Mouse (Mus musculus): ENCODE data around the gene Hnrnpc. TPM values are rescaled to one million over a fixed set of nuclear protein-coding genes. Genes with fewer than 3 reads are reported as not detected.

Hnrnpc gene
- total RNA-seq (2021), result 100 to 1,000 TPM; 108 to 122 TPM
- long read RNA-seq, experiment 1, transcript Hnrnpc-201 (9 exons, 2,847 nt), result minor isoform, 5 of 58 reads
- long read RNA-seq, experiment 1, transcript Hnrnpc-211 (9 exons, 1,691 nt), result major isoform, 7 of 58 reads
- long read RNA-seq, experiment 1, partial matches to known transcripts, result 10 of 58 reads
- long read RNA-seq, experiment 1, other reads (novel, unspliced or antisense), result 24 of 58 reads
- long read RNA-seq, experiment 2, transcript Hnrnpc-205 (9 exons, 2,617 nt), result major isoform, 10 of 40 reads
- long read RNA-seq, experiment 2, transcript Hnrnpc-207 (8 exons, 1,301 nt), result minor isoform, 6 of 40 reads
- long read RNA-seq, experiment 2, partial matches to known transcripts, result 4 of 40 reads
- long read RNA-seq, experiment 2, other reads (novel, unspliced or antisense), result 14 of 40 reads

GRCm38 (mm10) chr14:52103856-52104676 lies at the start of gene Hnrnpc:
Hnrnpc (minus strand) TSS chr14:52104028.
- DNase-seq, result peak; percentile 100

GRCm38 (mm10) chr14:52152613-52153012 lies 48.8 kb upstream of the Hnrnpc start:
- no peak for DNase-seq

- no peak for DNase-seq
These were observed 48.4 kb upstream of the Hnrnpc start for GRCm38 (mm10) chr14:52152179-52152578.

- DNase-seq, result no peak
These were observed 46.1 kb upstream of the Hnrnpc start for GRCm38 (mm10) chr14:52149888-52150287.

GRCm38 (mm10) chr14:52146540-52146939 lies 42.7 kb upstream of the Hnrnpc start:
- DNase-seq, result no peak

GRCm38 (mm10) chr14:52144165-52144564 lies 40.3 kb upstream of the Hnrnpc start:
- no peak for DNase-seq

GRCm38 (mm10) chr14:52141445-52142127 lies 37.8 kb upstream of the Hnrnpc start:
- DNase-seq, result no peak

- DNase-seq, result no peak
These were observed 37.0 kb upstream of the Hnrnpc start for GRCm38 (mm10) chr14:52140577-52141444.

GRCm38 (mm10) chr14:52133584-52133983 lies 29.8 kb upstream of the Hnrnpc start:
- DNase-seq, result no peak

GRCm38 (mm10) chr14:52124636-52125035 lies 20.8 kb upstream of the Hnrnpc start:
- no peak for DNase-seq

GRCm38 (mm10) chr14:52123918-52124317 lies 20.1 kb upstream of the Hnrnpc start:
- DNase-seq, result peak; percentile 72

GRCm38 (mm10) chr14:52120169-52120568 lies 16.3 kb upstream of the Hnrnpc start:
- no peak for DNase-seq

- DNase-seq, result peak; percentile 47
These were observed 15.2 kb upstream of the Hnrnpc start for GRCm38 (mm10) chr14:52118823-52119608.

- DNase-seq, result no peak
These were observed 14.6 kb upstream of the Hnrnpc start for GRCm38 (mm10) chr14:52118456-52118822.

- no peak for DNase-seq
These were observed 13.4 kb upstream of the Hnrnpc start for GRCm38 (mm10) chr14:52117241-52117640.

GRCm38 (mm10) chr14:52114101-52114500 lies 10.3 kb upstream of the Hnrnpc start:
- no peak for DNase-seq

GRCm38 (mm10) chr14:52110346-52110745 lies 6.5 kb upstream of the Hnrnpc start, which contains the start of gene Rpgrip1:
Rpgrip1 (plus strand) TSS chr14:52110704.
- no peak for DNase-seq

GRCm38 (mm10) chr14:52108025-52108424 lies 4.2 kb upstream of the Hnrnpc start:
- no peak for DNase-seq

GRCm38 (mm10) chr14:52106741-52107140 lies 2.9 kb upstream of the Hnrnpc start:
- DNase-seq, result peak; percentile 21

- DNase-seq, result no peak
These were observed 1.5 kb upstream of the Hnrnpc start for GRCm38 (mm10) chr14:52105308-52105707.

Data from gastrocnemius, postnatal 10 days (tissue).